Mouse (Mus musculus): Measurements from ENCODE around the gene 4930402K13Rik. TPM values are rescaled to one million over a fixed set of nuclear protein-coding genes. Genes with fewer than 3 reads are reported as not detected.
"Not testable (repeated sequence)": the region's sequence is repeated elsewhere in the genome, so short reads cannot be mapped to it uniquely, and the experiment has no call there.

4930402K13Rik gene
- not detected in 2 replicates for polyA plus RNA-seq (2016; fragmentation: Nextera tagmentation; extraction: Ambion mirVana)

GRCm38 (mm10) chrX:9104262-9104661 lies at the start of gene 4930402K13Rik:
Gene 4930402K13Rik (plus strand): TSS chrX:9104562.
- no peak within 1 kb of the TSS for H3K4me2 ChIP-seq
- no peak within 1 kb of the TSS for H3K9ac ChIP-seq
- H3K4me1 ChIP-seq, result no peaks in the 10 kb centered on the region
- WGBS (ENCODE audit: insufficient replicate concordance), result 74% methylated on average over 6 of the region's 6 CpGs
- no peak within 1 kb of the TSS for H3K4me3 ChIP-seq
- no peaks in the 10 kb centered on the region for H3K9me3 ChIP-seq (replicated peaks)
- no peaks in the 10 kb centered on the region for H3K36me3 ChIP-seq
- H3K27me3 ChIP-seq (replicated peaks), result no peaks in the 10 kb centered on the region
- no peak for ATAC-seq
- no peak within 1 kb of the TSS for H3K27ac ChIP-seq

- H3K9ac ChIP-seq; H3K4me3 ChIP-seq; H3K27me3 ChIP-seq (replicated peaks); ATAC-seq; H3K27ac ChIP-seq; H3K36me3 ChIP-seq; H3K4me1 ChIP-seq; H3K4me2 ChIP-seq; H3K9me3 ChIP-seq (replicated peaks): not testable (repeated sequence)
- 17% methylated on average over 9 of the region's 9 CpGs for WGBS (ENCODE audit: insufficient replicate concordance)
Measured at GRCm38 (mm10) chrX:9060952-9061351, 43.4 kb upstream of the 4930402K13Rik start.

- Histone ChIP-seq H3K27ac (no peak overlapping the region), H3K9me3 (replicated peaks) (no peaks in the 10 kb centered on the region; the same call in 1 of the 2 replicates), H3K27me3 (replicated peaks) (no peaks in the 10 kb centered on the region), H3K4me3 (no peak overlapping the region), H3K9ac (no peak overlapping the region), H3K4me2 (no peak overlapping the region), H3K4me1 (no peaks in the 10 kb centered on the region), H3K36me3 (no peaks in the 10 kb centered on the region)
- WGBS (ENCODE audit: insufficient replicate concordance), result 71% methylated on average over 4 of the region's 4 CpGs
- ATAC-seq, result no peak
Measured at GRCm38 (mm10) chrX:9062101-9062500, 42.3 kb upstream of the 4930402K13Rik start.

DNA sequence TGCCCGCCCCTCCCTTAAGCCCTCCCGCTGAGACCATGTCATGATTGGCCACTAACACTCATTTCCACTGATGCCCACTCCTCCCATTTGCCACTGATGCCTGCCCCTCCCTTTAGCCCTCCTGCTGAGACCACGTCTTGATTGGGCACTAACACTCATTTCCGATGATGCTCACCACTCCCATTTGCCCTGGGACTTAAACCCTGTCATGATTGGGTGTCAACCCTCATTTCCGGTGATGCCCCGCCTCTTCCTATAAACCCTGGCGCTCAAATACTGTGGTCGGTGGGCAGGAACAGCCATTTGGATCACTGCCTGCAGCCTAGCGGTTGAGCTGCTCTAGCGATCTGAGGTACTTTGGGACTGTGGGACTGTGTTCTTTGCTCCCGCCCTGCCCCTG lies 41.6 kb upstream of the 4930402K13Rik start, which contains the start of gene Fthl17f:
TSS of gene Fthl17f (plus strand) at position 301 of the 400 bp plus-strand sequence.
- not testable (repeated sequence) for H3K9ac ChIP-seq; H3K36me3 ChIP-seq; H3K27me3 ChIP-seq (replicated peaks); H3K4me2 ChIP-seq; ATAC-seq; H3K27ac ChIP-seq; H3K9me3 ChIP-seq (replicated peaks); H3K4me3 ChIP-seq; H3K4me1 ChIP-seq
- 78% methylated on average over 11 of the region's 11 CpGs for WGBS (ENCODE audit: insufficient replicate concordance)

DNA sequence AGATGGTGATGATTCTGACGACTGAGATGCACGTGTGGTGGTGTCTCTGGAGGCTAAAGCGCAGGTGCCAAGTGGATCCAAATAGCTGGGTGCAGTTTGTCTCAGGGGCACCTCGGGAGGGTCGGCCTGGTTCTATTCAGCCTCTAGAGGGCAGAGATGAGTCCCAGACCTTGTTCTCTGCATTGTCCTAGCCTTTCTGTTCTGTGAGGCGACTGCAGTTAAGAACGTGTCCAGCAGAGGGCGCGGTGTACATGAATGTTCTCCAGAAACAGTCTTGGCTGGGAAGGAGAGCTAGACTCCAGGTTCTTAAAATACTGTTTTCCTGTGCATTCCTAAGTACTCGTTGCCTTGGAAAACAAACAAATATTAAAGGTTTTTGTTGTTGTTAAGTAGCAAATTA lies 26.7 kb upstream of the 4930402K13Rik start:
- not testable (repeated sequence) for H3K4me1 ChIP-seq; H3K27me3 ChIP-seq (replicated peaks); H3K9ac ChIP-seq; H3K27ac ChIP-seq; H3K36me3 ChIP-seq; H3K4me2 ChIP-seq; ATAC-seq; H3K4me3 ChIP-seq; H3K9me3 ChIP-seq (replicated peaks)
- WGBS (ENCODE audit: insufficient replicate concordance), result 15% methylated on average over 9 of the region's 10 CpGs

DNA sequence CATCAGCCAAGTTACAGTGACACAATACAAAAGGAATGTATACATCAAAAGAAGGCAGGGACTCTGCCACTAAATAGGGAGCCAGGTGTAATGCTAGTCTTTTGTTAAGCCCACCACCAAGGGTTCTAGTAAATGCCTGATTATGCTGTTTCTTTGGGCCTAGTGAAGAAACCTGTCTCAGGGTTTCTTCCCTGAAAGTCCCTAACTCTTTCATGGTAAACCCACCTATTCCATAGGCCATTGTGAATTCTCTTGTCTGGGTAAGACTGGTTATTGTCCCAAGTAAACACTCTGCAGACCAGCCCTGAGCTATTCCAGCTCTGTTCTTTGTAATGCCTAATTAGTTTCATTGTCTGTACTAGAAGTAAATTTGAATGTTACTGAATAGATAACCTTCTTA lies 9.3 kb upstream of the 4930402K13Rik start:
- ATAC-seq; H3K9ac ChIP-seq; H3K4me2 ChIP-seq; H3K36me3 ChIP-seq; H3K9me3 ChIP-seq (replicated peaks); H3K27ac ChIP-seq; H3K4me1 ChIP-seq; H3K27me3 ChIP-seq (replicated peaks); H3K4me3 ChIP-seq: not testable (repeated sequence)

- no peak overlapping the region for H3K27ac ChIP-seq
- no peak for ATAC-seq
- 29% methylated on average over 2 of the region's 2 CpGs for WGBS (ENCODE audit: insufficient replicate concordance)
- H3K27me3 ChIP-seq (replicated peaks), result no peaks in the 10 kb centered on the region
- H3K36me3 ChIP-seq, result no peaks in the 10 kb centered on the region
- no peaks in the 10 kb centered on the region for H3K9me3 ChIP-seq (replicated peaks)
- no peak overlapping the region for H3K4me3 ChIP-seq
- no peak overlapping the region for H3K4me2 ChIP-seq
- H3K4me1 ChIP-seq, result no peaks in the 10 kb centered on the region
- no peak overlapping the region for H3K9ac ChIP-seq
Measured at GRCm38 (mm10) chrX:9110381-9110780, 6.0 kb downstream of the 4930402K13Rik start.

GRCm38 (mm10) chrX:9124928-9125327 lies 20.6 kb downstream of the 4930402K13Rik start:
- Histone ChIP-seq H3K27me3 (replicated peaks) (no peaks in the 10 kb centered on the region), H3K9me3 (replicated peaks) (no peaks in the 10 kb centered on the region), H3K36me3 (no peaks in the 10 kb centered on the region), H3K4me1 (no peaks in the 10 kb centered on the region), H3K27ac (no peak overlapping the region), H3K9ac (no peak overlapping the region), H3K4me3 (no peak overlapping the region), H3K4me2 (no peak overlapping the region)
- WGBS (ENCODE audit: insufficient replicate concordance), result 42% methylated on average over 4 of the region's 4 CpGs
- ATAC-seq, result no peak

- H3K4me2 ChIP-seq, result no peak overlapping the region
- ATAC-seq, result no peak
- no peak overlapping the region for H3K27ac ChIP-seq
- no peak overlapping the region for H3K9ac ChIP-seq
- no peaks in the 10 kb centered on the region for H3K36me3 ChIP-seq
- no peaks in the 10 kb centered on the region for H3K4me1 ChIP-seq
- no peak overlapping the region for H3K4me3 ChIP-seq
- no peaks in the 10 kb centered on the region for H3K9me3 ChIP-seq (replicated peaks)
- 25% methylated on average over 7 of the region's 7 CpGs for WGBS (ENCODE audit: insufficient replicate concordance)
- no peaks in the 10 kb centered on the region for H3K27me3 ChIP-seq (replicated peaks)
Measured at GRCm38 (mm10) chrX:9128317-9128831, 24.0 kb downstream of the 4930402K13Rik start.

DNA sequence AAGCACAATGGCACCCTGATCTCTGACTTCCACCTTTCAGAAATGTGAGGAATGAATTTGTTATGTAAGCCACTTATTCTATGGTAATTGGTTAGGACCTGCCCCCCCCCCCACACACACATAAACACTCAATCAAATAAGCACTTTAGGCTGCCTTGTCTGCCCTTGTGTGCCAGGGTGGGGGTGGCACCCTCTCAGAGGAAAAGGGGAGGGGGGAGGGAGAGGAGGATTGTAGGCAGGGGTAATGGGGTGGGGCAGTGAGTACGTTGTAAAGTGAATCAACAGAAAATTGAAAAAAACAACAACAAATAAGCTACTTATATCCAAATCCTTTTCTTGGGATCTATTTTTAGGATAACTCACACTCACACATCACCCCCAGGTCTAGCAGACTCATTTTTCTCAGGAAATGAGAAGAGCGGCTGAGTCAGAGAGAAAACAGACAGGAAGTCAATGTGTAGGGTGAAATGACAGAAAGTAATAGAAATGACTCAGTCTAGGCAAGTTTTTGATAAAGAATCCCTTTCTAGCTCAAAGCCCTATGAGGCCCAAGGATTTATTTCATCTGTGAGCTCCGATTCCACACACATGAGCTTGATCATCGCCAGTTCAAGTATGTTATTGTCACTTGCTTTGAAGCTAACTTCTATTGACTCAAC lies 35.1 kb downstream of the 4930402K13Rik start:
- Histone ChIP-seq H3K27me3 (replicated peaks) (no peaks in the 10 kb centered on the region), H3K9ac (no peak overlapping the region), H3K27ac (no peak overlapping the region), H3K36me3 (no peaks in the 10 kb centered on the region), H3K4me3 (no peak overlapping the region), H3K4me2 (no peak overlapping the region), H3K4me1 (no peaks in the 10 kb centered on the region), H3K9me3 (replicated peaks) (no peaks in the 10 kb centered on the region)
- 65% methylated on average over 4 of the region's 4 CpGs for WGBS (ENCODE audit: insufficient replicate concordance)
- no peak for ATAC-seq

- Histone ChIP-seq H3K4me1 (no peaks in the 10 kb centered on the region), H3K27ac (no peak overlapping the region), H3K36me3 (no peaks in the 10 kb centered on the region), H3K4me2 (no peak overlapping the region), H3K27me3 (replicated peaks) (no peaks in the 10 kb centered on the region), H3K4me3 (no peak overlapping the region), H3K9ac (no peak overlapping the region), H3K9me3 (replicated peaks) (no peaks in the 10 kb centered on the region)
- WGBS (ENCODE audit: insufficient replicate concordance), result 37% methylated on average over 2 of the region's 2 CpGs
- no peak for ATAC-seq
Measured at GRCm38 (mm10) chrX:9142669-9143068, 38.3 kb downstream of the 4930402K13Rik start.

Measured in liver, embryonic 12.5 days (tissue).